Mouse (Mus musculus): Measurements from ENCODE around the gene Mpp6.

DNA sequence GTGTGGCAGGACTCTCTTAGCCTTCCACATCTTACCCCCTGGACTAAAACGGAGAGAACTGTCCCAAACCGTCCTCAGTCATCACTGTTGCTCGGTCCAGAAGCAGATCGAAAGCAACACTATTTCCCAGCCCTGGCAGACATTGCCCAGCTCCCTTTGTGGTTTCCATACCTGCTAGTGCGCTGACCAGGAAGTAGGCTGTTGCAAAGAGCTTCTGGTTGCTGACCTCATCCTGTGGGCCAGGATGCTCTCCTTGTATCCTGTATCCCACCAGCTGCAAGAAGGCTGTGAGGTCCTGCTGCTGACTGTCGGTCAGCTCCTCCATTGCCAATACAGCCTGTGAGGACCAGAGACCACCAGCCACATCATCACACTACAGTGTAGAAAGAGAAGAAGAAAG, 109.0 kb downstream of the Mpp6 start:
- TF ChIP-seq CTCF (conservative IDR thresholded peaks at IDR 0.05; ENCODE audit: low read length), result no peak
- TF ChIP-seq NANOG (IDR thresholded peaks at IDR 0.05; ENCODE audit: borderline replicate concordance, low read length), result no peak
